Mouse (Mus musculus) myocyte (in vitro differentiated cells): ENCODE measurements at regions not wholly inside any gene's neighbourhood (a gene's known extent, or its start where the extent isn't known, plus 50 kb on each side); places are given as distances from the start of the nearest gene placed in this dataset.

Experiments
- MAX ChIP-seq: IDR thresholded peaks from one replicate; pipeline ENCODE4 v1.6.1; 2011; ENCODE audit warnings: low read depth, mild to moderate bottlenecking, control low read depth
- POLR2A ChIP-seq: IDR thresholded peaks from one replicate; pipeline ENCODE4 v1.6.1; 2011; ENCODE audit warnings: low read depth, mild to moderate bottlenecking, control low read depth, moderate library complexity; ENCODE audit not compliant: insufficient read length
- SRF ChIP-seq: IDR thresholded peaks from one replicate; pipeline ENCODE4 v1.6.1; 2011; ENCODE audit warnings: low read depth; ENCODE audit not compliant: control insufficient read depth, insufficient read length
- TCF3 ChIP-seq: IDR thresholded peaks from one replicate; pipeline ENCODE4 v1.6.1; 2011; ENCODE audit warnings: low read depth, control low read depth; ENCODE audit not compliant: insufficient read length
- USF1 ChIP-seq: IDR thresholded peaks from one replicate; pipeline ENCODE4 v1.6.1; 2011; ENCODE audit warnings: low read depth, mild to moderate bottlenecking, control low read depth, moderate library complexity

DNA sequence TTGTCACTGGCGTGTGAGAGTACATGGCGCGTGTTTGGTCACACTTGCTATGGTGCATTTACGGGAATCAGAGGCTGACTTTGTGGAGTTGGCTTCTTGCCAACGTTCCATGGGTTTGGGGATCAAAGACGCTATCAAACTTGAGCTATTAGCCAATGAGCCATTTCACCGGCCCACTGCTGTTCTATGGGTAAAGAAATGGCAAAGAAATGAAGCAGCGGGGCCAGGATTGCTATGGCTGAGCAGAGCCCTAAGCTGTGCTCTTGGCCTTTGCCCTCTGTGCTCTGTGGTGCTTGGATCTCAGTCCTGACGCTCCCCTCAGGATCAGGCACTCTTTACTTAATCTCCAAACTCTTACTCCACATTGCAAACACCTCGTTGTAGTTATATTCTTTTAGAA is 291.3 kb downstream of the Foxo1 start:
- no peak for TF ChIP-seq POLR2A
- no peak for TF ChIP-seq TCF3
- TF ChIP-seq USF1, result no peak
- TF ChIP-seq SRF, result no peak
- no peak for TF ChIP-seq MAX
